Mouse (Mus musculus): ENCODE measurements around the gene Mrpl52. TPM values are rescaled to one million over a fixed set of nuclear protein-coding genes. Genes with fewer than 3 reads are reported as not detected.

Mrpl52 gene
- polyA plus RNA-seq, 1 experiment from 2014 or later: 324 TPM

DNA sequence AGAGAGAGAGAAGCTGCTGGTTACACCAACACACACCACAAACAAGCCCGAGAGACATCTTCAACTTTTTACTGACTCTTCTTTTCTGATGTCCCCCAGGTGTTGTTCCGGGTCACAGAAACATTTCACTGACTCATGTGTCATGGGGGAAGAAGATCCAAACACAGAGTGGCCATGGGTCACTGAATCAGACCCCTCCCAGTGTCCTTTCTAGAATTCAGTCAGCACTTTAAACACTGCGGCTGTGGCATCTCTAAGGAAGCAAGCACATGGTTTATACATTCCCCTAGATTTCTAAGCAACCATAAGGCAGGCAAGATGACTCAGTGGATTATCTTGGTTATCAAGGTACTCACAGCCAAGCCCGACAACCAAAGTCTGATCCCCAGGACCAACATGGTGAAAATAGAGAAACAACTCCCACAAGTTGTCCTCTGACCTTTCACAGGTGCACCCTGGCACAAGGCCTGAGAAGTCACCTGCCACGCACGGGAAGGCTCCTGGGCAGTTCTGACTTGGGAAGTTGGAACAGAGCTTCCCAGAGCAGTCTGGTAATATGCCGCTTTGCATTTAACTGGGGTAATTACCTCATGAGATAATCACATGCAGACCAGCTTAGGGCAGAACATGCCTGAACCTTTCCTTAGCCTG, 40.6 kb upstream of the Mrpl52 start:
- WGBS: 77% methylated on average over 7 of the region's 7 CpGs
- no peaks in the 10 kb centered on the region for H3K27me3 ChIP-seq (replicated peaks; ENCODE audit: control insufficient read depth, insufficient read depth, low read length)
- no peak overlapping the region for H3K4me2 ChIP-seq (ENCODE audit: low read length)
- DNase-seq (ENCODE audit: low spot score) (no peak), ATAC-seq (replicated peaks; ENCODE audit: low FRiP score, low TSS enrichment, low read depth) (no peak)
- no peak overlapping the region for H3K27ac ChIP-seq (ENCODE audit: low read depth)
- H3K4me3 ChIP-seq (ENCODE audit: low read depth, low read length): no peak overlapping the region
- no peaks in the 10 kb centered on the region for H3K36me3 ChIP-seq (ENCODE audit: control insufficient read depth, insufficient read depth, low read length)
- H3K9ac ChIP-seq (ENCODE audit: low read length): no peak overlapping the region
- no peaks in the 10 kb centered on the region for H3K9me3 ChIP-seq (ENCODE audit: control insufficient read depth, low read length)
- peaks cover 8% of the 10 kb centered on the region for H3K4me1 ChIP-seq (replicated peaks; ENCODE audit: control insufficient read depth, insufficient read depth, low read length)

DNA sequence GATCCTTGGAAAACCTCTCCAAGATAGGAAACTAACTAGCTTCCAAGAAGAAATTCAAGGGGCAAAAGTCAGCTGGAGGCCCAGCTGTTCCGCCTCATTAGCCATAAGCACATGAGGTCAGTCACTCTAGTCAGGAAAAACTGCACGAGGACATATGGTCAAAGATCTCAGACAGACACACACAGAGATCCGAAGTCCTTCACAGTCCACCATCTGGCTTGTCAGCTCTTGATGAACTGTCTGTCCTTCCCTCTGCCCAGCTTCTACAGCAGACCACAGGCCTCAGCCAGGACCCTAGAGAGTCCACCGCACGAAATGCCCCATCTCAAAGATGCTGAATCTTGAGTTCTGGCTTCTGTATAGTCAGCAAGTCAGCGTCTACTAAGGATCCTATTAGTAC, 39.2 kb upstream of the Mrpl52 start:
- no peaks in the 10 kb centered on the region for H3K9me3 ChIP-seq (ENCODE audit: control insufficient read depth, low read length)
- WGBS: 68% methylated on average over 6 of the region's 6 CpGs
- H3K27me3 ChIP-seq (replicated peaks; ENCODE audit: control insufficient read depth, insufficient read depth, low read length): no peaks in the 10 kb centered on the region
- H3K4me3 ChIP-seq (ENCODE audit: low read depth, low read length): no peak overlapping the region
- H3K4me1 ChIP-seq (replicated peaks; ENCODE audit: control insufficient read depth, insufficient read depth, low read length): peaks cover 8% of the 10 kb centered on the region
- ATAC-seq (replicated peaks; ENCODE audit: low FRiP score, low TSS enrichment, low read depth) (no peak), DNase-seq (ENCODE audit: low spot score) (no peak)
- H3K27ac ChIP-seq (ENCODE audit: low read depth): no peak overlapping the region
- no peak overlapping the region for H3K4me2 ChIP-seq (ENCODE audit: low read length)
- no peak overlapping the region for H3K9ac ChIP-seq (ENCODE audit: low read length)
- no peaks in the 10 kb centered on the region for H3K36me3 ChIP-seq (ENCODE audit: control insufficient read depth, insufficient read depth, low read length)

DNA sequence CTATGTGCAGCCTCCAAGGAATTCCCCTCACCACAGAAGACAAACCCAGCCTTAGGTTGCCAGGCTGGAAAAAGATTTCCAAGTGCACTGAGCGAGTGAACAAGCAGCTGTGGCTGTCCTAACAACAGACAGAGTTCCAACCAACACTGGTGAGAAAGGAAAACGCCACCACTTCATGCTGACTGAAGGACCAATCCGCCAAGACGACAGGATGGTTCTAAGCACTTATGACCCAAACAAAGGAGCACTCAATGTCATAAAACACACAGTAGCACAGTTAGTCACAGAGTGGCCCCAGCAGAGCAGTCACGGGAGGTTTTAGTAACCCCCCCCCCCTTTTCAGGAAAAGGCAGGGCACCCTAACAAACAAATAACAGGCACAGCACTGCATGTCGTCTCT, 35.9 kb upstream of the Mrpl52 start:
- no peak overlapping the region for H3K27ac ChIP-seq (ENCODE audit: low read depth)
- no peak for DNase-seq (ENCODE audit: low spot score)
- no peaks in the 10 kb centered on the region for H3K9me3 ChIP-seq (ENCODE audit: control insufficient read depth, low read length)
- WGBS: 41% methylated on average over 6 of the region's 6 CpGs
- no peak overlapping the region for H3K4me2 ChIP-seq (ENCODE audit: low read length)
- no peak for ATAC-seq (replicated peaks; ENCODE audit: low FRiP score, low TSS enrichment, low read depth)
- H3K36me3 ChIP-seq (ENCODE audit: control insufficient read depth, insufficient read depth, low read length): no peaks in the 10 kb centered on the region
- no peak overlapping the region for H3K4me3 ChIP-seq (ENCODE audit: low read depth, low read length)
- H3K4me1 ChIP-seq (replicated peaks; ENCODE audit: control insufficient read depth, insufficient read depth, low read length): no peaks in the 10 kb centered on the region
- no peaks in the 10 kb centered on the region for H3K27me3 ChIP-seq (replicated peaks; ENCODE audit: control insufficient read depth, insufficient read depth, low read length)
- no peak overlapping the region for H3K9ac ChIP-seq (ENCODE audit: low read length)

DNA sequence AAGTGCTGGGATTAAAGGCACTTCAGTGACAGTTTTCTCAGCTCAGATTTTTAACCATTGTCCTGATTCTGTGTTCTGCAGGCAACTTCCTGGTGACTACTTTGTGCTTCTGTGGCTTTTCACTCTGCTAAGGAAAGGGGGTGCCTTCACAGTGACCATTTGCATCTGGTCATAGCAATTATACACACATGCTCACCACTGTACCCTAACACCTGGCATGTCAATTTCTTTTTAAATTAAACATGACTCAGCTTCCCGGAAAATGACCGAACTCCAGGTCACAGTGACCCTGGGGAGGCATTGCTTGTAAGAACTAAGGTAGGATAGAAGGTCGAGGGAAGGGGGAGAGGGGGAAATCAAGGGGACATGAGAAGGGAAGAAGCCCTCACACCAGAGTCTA, 32.9 kb upstream of the Mrpl52 start:
- Histone ChIP-seq H3K36me3 (ENCODE audit: control insufficient read depth, insufficient read depth, low read length) (no peaks in the 10 kb centered on the region), H3K4me2 (ENCODE audit: low read length) (no peak overlapping the region), H3K9ac (ENCODE audit: low read length) (no peak overlapping the region), H3K27ac (ENCODE audit: low read depth) (no peak overlapping the region), H3K9me3 (ENCODE audit: control insufficient read depth, low read length) (no peaks in the 10 kb centered on the region), H3K27me3 (replicated peaks; ENCODE audit: control insufficient read depth, insufficient read depth, low read length) (no peaks in the 10 kb centered on the region), H3K4me1 (replicated peaks; ENCODE audit: control insufficient read depth, insufficient read depth, low read length) (peaks cover under 1% of the 10 kb centered on the region; the same call in 1 of the 2 replicates), H3K4me3 (ENCODE audit: low read depth, low read length) (no peak overlapping the region)
- WGBS: 74% methylated on average over 3 of the region's 3 CpGs
- no peak for DNase-seq (ENCODE audit: low spot score)
- no peak for ATAC-seq (replicated peaks; ENCODE audit: low FRiP score, low TSS enrichment, low read depth)

DNA sequence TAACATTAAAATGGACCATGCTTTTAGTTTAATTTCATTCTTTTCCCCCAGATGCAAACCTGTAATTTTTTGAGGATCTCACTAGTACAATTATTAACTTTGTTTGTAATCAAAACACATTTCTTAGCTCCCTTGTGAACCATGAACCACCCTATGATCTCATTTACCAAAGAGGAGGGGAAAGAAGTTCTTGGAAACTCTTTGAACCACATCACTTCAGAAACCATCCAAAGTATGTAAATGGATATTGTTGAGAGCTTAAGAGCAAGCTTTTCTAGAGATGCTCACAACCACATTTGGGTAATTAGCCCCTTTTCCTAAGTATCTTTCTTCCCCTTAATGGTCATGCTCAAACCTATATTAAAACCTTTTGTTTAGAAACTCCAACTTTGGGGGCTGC, 32.4 kb upstream of the Mrpl52 start:
- H3K27ac ChIP-seq (ENCODE audit: low read depth): no peak overlapping the region

DNA sequence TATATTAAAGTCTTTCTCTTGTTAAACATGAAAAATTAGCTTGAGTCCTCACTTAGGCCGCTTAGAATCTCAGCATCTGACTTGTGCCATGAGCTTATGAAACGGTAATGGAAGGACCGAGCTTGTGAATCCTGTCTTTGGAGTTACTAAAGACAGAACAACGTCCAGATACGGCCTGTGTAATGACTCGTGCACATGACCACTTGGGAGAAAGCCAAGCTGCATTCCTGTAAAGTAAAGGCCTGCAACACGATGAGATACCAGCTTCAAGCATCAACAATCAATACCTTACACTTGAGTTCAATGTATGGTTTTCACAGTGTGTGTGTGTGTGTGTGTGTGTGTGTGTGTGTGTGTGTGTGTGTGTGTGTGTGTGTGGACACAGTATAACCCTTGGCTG, 30.0 kb upstream of the Mrpl52 start:
- H3K36me3 ChIP-seq (ENCODE audit: control insufficient read depth, insufficient read depth, low read length): no peaks in the 10 kb centered on the region
- H3K9ac ChIP-seq (ENCODE audit: low read length): no peak overlapping the region
- no peak overlapping the region for H3K27ac ChIP-seq (ENCODE audit: low read depth)
- no peaks in the 10 kb centered on the region for H3K27me3 ChIP-seq (replicated peaks; ENCODE audit: control insufficient read depth, insufficient read depth, low read length)
- no peaks in the 10 kb centered on the region for H3K9me3 ChIP-seq (ENCODE audit: control insufficient read depth, low read length)
- no peak overlapping the region for H3K4me3 ChIP-seq (ENCODE audit: low read depth, low read length)
- no peak overlapping the region for H3K4me2 ChIP-seq (ENCODE audit: low read length)
- ATAC-seq (replicated peaks; ENCODE audit: low FRiP score, low TSS enrichment, low read depth) (no peak), DNase-seq (ENCODE audit: low spot score) (no peak)
- H3K4me1 ChIP-seq (replicated peaks; ENCODE audit: control insufficient read depth, insufficient read depth, low read length): peaks cover 5% of the 10 kb centered on the region; the same call in 1 of the 2 replicates
- WGBS: 65% methylated on average over 7 of the region's 7 CpGs

More for the DNA sequence above, 32.4 kb upstream of the Mrpl52 start:
- H3K4me2 ChIP-seq (ENCODE audit: low read length): no peak overlapping the region
- no peak overlapping the region for H3K9ac ChIP-seq (ENCODE audit: low read length)
- DNase-seq (ENCODE audit: low spot score): no peak
- H3K36me3 ChIP-seq (ENCODE audit: control insufficient read depth, insufficient read depth, low read length): no peaks in the 10 kb centered on the region
- no peak for ATAC-seq (replicated peaks; ENCODE audit: low FRiP score, low TSS enrichment, low read depth)
- H3K9me3 ChIP-seq (ENCODE audit: control insufficient read depth, low read length): no peaks in the 10 kb centered on the region
- no peaks in the 10 kb centered on the region for H3K27me3 ChIP-seq (replicated peaks; ENCODE audit: control insufficient read depth, insufficient read depth, low read length)
- peaks cover 5% of the 10 kb centered on the region; the same call in 1 of the 2 replicates for H3K4me1 ChIP-seq (replicated peaks; ENCODE audit: control insufficient read depth, insufficient read depth, low read length)
- no peak overlapping the region for H3K4me3 ChIP-seq (ENCODE audit: low read depth, low read length)

DNA sequence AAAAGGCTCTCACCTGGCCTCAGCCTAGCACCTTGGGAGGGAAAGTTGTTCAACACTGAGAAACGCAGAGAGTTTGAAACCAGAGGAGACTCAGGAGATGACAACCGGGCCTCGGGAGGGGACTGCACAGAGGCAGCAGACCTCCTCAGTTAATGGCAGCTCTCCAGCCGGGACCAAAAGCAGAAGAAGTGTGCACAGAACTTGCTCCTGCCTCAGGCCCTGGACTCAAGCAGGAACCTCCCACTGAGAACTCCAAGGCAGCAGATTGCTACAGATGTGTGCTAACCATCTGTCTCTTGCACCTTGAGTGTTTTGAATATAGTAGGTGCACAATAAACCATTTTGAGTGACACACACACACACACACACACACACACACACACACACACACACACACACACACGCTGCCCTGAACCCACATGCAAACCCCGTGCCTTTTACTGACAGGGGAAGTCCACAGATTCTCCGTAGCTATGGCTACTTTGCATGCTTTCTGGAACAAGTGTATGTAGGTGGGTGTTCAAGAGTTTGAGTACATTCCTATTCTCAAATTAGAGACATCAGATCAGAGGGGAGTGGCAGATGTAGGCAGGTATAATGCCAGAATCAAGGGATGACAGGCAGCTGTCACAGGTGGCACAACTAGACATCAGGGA, 28.7 kb upstream of the Mrpl52 start:
- WGBS: 69% methylated on average over 7 of the region's 7 CpGs

DNA sequence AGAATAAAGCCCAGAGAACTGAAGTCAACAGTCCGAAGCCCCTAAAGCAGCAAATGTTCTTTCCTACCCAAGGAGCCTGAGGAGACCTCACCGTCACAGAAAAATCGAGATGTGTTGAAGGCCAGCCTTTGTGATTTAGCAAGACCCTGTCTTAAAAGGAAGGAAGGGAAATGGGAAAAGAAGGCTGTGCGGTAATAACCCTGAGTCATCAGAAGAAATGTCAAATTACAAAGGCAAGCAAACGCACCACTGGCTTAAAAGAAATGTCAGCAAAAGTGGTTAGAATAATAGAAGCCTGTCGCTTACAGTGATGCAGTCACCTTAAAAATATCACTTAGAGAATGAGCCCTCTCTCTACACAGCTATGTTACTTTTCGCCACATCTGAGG, 28.2 kb upstream of the Mrpl52 start:
- no peak overlapping the region for H3K27ac ChIP-seq (ENCODE audit: low read depth)
- DNase-seq (ENCODE audit: low spot score) (no peak), ATAC-seq (replicated peaks; ENCODE audit: low FRiP score, low TSS enrichment, low read depth) (no peak)
- H3K27me3 ChIP-seq (replicated peaks; ENCODE audit: control insufficient read depth, insufficient read depth, low read length): no peaks in the 10 kb centered on the region
- no peak overlapping the region for H3K9ac ChIP-seq (ENCODE audit: low read length)
- H3K4me3 ChIP-seq (ENCODE audit: low read depth, low read length): no peak overlapping the region
- no peaks in the 10 kb centered on the region for H3K36me3 ChIP-seq (ENCODE audit: control insufficient read depth, insufficient read depth, low read length)
- H3K4me1 ChIP-seq (replicated peaks; ENCODE audit: control insufficient read depth, insufficient read depth, low read length): peaks cover 5% of the 10 kb centered on the region; the same call in 1 of the 2 replicates
- no peaks in the 10 kb centered on the region for H3K9me3 ChIP-seq (ENCODE audit: control insufficient read depth, low read length)
- H3K4me2 ChIP-seq (ENCODE audit: low read length): no peak overlapping the region
- 51% methylated on average over 7 of the region's 7 CpGs for WGBS

More for the DNA sequence above, 28.7 kb upstream of the Mrpl52 start:
- ATAC-seq (replicated peaks; ENCODE audit: low FRiP score, low TSS enrichment, low read depth) (no peak), DNase-seq (ENCODE audit: low spot score) (no peak)
- no peak overlapping the region for H3K4me3 ChIP-seq (ENCODE audit: low read depth, low read length)
- no peak overlapping the region for H3K9ac ChIP-seq (ENCODE audit: low read length)
- no peaks in the 10 kb centered on the region for H3K9me3 ChIP-seq (ENCODE audit: control insufficient read depth, low read length)
- no peak overlapping the region for H3K27ac ChIP-seq (ENCODE audit: low read depth)
- H3K27me3 ChIP-seq (replicated peaks; ENCODE audit: control insufficient read depth, insufficient read depth, low read length): no peaks in the 10 kb centered on the region
- H3K4me1 ChIP-seq (replicated peaks; ENCODE audit: control insufficient read depth, insufficient read depth, low read length): peaks cover 5% of the 10 kb centered on the region; the same call in 1 of the 2 replicates
- H3K36me3 ChIP-seq (ENCODE audit: control insufficient read depth, insufficient read depth, low read length): no peaks in the 10 kb centered on the region
- no peak overlapping the region for H3K4me2 ChIP-seq (ENCODE audit: low read length)

DNA sequence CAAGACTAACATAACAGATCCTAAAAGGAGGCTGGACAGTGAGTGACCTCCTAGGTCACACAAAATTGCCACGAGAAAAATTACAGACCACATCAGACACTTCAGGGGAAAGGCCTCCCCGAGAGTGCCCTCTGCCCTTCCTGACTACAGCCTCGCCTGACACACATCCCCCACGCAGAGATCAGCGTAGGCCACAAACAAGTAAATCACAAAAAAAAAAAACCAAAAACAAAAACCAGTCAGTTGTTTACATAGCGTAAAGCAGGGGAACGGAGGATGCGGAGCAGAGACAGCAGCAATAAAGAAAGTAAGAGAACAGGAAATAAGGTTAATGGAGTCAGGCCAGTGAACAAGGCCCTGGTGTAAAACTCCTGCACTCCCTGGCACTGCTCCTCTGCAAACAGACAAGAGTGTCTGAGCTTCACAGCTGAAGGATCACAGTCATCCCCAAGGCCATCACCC, 27.8 kb upstream of the Mrpl52 start:
- Histone ChIP-seq H3K36me3 (ENCODE audit: control insufficient read depth, insufficient read depth, low read length) (no peaks in the 10 kb centered on the region), H3K9me3 (ENCODE audit: control insufficient read depth, low read length) (no peaks in the 10 kb centered on the region), H3K4me2 (ENCODE audit: low read length) (no peak overlapping the region), H3K27me3 (replicated peaks; ENCODE audit: control insufficient read depth, insufficient read depth, low read length) (no peaks in the 10 kb centered on the region), H3K27ac (ENCODE audit: low read depth) (no peak overlapping the region), H3K9ac (ENCODE audit: low read length) (no peak overlapping the region), H3K4me1 (replicated peaks; ENCODE audit: control insufficient read depth, insufficient read depth, low read length) (peaks cover 5% of the 10 kb centered on the region; the same call in 1 of the 2 replicates), H3K4me3 (ENCODE audit: low read depth, low read length) (no peak overlapping the region)
- DNase-seq (ENCODE audit: low spot score): no peak
- no peak for ATAC-seq (replicated peaks; ENCODE audit: low FRiP score, low TSS enrichment, low read depth)
- 31% methylated on average over 8 of the region's 8 CpGs for WGBS

Data from intestine, embryonic 14.5 days (tissue).